ENCODE assay signal across 12 mouse cellular contexts in the genomic region with DNA sequence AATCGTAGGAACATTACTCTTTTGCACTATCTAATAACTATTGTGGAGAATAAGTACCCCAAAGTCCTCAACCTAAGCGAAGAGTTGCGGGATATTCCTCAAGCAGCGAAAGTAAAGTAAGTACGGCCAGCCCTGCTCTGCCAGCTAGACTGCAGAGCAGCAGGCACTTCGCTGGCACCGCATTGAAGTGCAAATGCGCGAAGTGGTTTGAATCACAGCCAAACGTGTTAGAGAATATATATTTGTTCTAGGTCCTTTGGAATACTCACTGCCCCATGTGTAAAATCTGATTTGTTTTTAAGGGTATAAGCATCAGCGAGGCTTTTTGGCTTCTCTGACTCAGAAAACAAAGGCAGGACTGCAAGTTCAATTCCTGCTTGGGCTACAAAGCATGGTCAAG.
DNase-seq lines count a peak whose midpoint lies in the region; ATAC-seq and TF ChIP-seq lines count a peak whose summit lies in the region.
"Had no signal": no experiment of that assay in that cellular context is flagged by ENCODE, and none has a peak within 500 bp of the region (broad histone marks: within the 10 kb centered on the region; RNA-seq: fewer than 3 reads in every experiment).

No protein-coding gene starts in this region.

- H3K36me3 ChIP-seq in forebrain, embryonic 13.5 days (ENCODE audit: poor library complexity, severe bottlenecking), result peaks cover 70% of the 10 kb centered on the region
- H3K36me3 ChIP-seq in forebrain, embryonic 11.5 days (ENCODE audit: control insufficient read depth, insufficient read depth, low read length), result no peaks in the 10 kb centered on the region; the same call in 1 of the 2 replicates
- peaks cover 41% of the 10 kb centered on the region for H3K36me3 ChIP-seq in heart, embryonic 16.5 days (ENCODE audit: control insufficient read depth, insufficient read depth)

- intact Hi-C loops in left cerebral cortex, adult 2 months (cut with DNase I), result loop anchor here (5.0 kb wide), 2 partner anchors 148 to 213 kb away; partner anchors contain the start of gene Daam1

- WGBS in forebrain, embryonic 13.5 days, result 61% methylated on average over 11 of the region's 11 CpGs
- WGBS in forebrain, embryonic 11.5 days, result 93% methylated on average over 11 of the region's 11 CpGs
- 63% methylated on average over 11 of the region's 11 CpGs for WGBS in heart, embryonic 16.5 days

- H3K4me3 ChIP-seq in forebrain, embryonic 13.5 days, result no peak overlapping the region
- no peak overlapping the region for H3K4me3 ChIP-seq in forebrain, embryonic 11.5 days (ENCODE audit: low read depth, low read length)
- H3K4me3 ChIP-seq in left cerebral cortex, adult 2 months, result no peak overlapping the region
- no peak overlapping the region for H3K4me3 ChIP-seq in heart, embryonic 16.5 days (ENCODE audit: low read length)
- H3K4me3 ChIP-seq: embryonic facial prominence, embryonic 12.5 days; liver, embryonic 15.5 days had no signal

- H3K9me3 ChIP-seq in forebrain, embryonic 13.5 days (replicated peaks), result no peaks in the 10 kb centered on the region
- no peaks in the 10 kb centered on the region for H3K9me3 ChIP-seq in forebrain, embryonic 11.5 days (ENCODE audit: control insufficient read depth, low read length)
- H3K9me3 ChIP-seq in heart, embryonic 16.5 days (replicated peaks; ENCODE audit: control insufficient read depth, low read length), result no peaks in the 10 kb centered on the region
- H3K9me3 ChIP-seq: embryonic facial prominence, embryonic 12.5 days; liver, embryonic 15.5 days had no signal

- H3K27me3 ChIP-seq in forebrain, embryonic 13.5 days, result no peaks in the 10 kb centered on the region
- H3K27me3 ChIP-seq in forebrain, embryonic 11.5 days (ENCODE audit: control insufficient read depth, insufficient read depth, low read length), result no peaks in the 10 kb centered on the region
- no peaks in the 10 kb centered on the region for H3K27me3 ChIP-seq in heart, embryonic 16.5 days (ENCODE audit: control insufficient read depth, insufficient read depth, low read length)
- H3K27me3 ChIP-seq: embryonic facial prominence, embryonic 12.5 days; liver, embryonic 15.5 days had no signal

- peaks cover 50% of the 10 kb centered on the region for H3K4me1 ChIP-seq in forebrain, embryonic 13.5 days
- 0 out of 2 replicates have a peak, but pooled peaks cover 2% of the 10 kb centered on the region for H3K4me1 ChIP-seq in forebrain, embryonic 11.5 days (replicated peaks; ENCODE audit: control insufficient read depth, insufficient read depth, low read length)
- peaks cover 76% of the 10 kb centered on the region for H3K4me1 ChIP-seq in heart, embryonic 16.5 days (ENCODE audit: control insufficient read depth, insufficient read depth, low read length)

- H3K4me2 ChIP-seq in forebrain, embryonic 13.5 days, result no peak overlapping the region
- H3K4me2 ChIP-seq in forebrain, embryonic 11.5 days (ENCODE audit: low read depth, low read length, severe bottlenecking), result no peak overlapping the region
- H3K4me2 ChIP-seq in heart, embryonic 16.5 days (ENCODE audit: low read depth, low read length), result no peak overlapping the region
- H3K4me2 ChIP-seq: embryonic facial prominence, embryonic 12.5 days; hindbrain, embryonic 14.5 days; liver, embryonic 15.5 days had no signal

- ATAC-seq in forebrain, embryonic 13.5 days, result peak; percentile 43; the same call in 1 of the 2 replicates
- ATAC-seq in forebrain, embryonic 11.5 days (replicated peaks; ENCODE audit: low FRiP score), result no peak
- no peak for ATAC-seq in heart, embryonic 16.5 days (replicated peaks; ENCODE audit: extremely low read depth, insufficient read depth, low FRiP score)
- no peak for ATAC-seq in megakaryocyte-erythroid progenitor cell, adult 5-6 weeks (replicated peaks; ENCODE audit: low FRiP score, low TSS enrichment, poor library complexity, severe bottlenecking)

- DNase-seq in forebrain, embryonic 11.5 days (ENCODE audit: low spot score), result no peak
- no peak for DNase-seq in left cerebral cortex, adult 2 months (ENCODE audit: extremely low spot score in 1 of 2, low spot score in 2 of 2)
- DNase-seq in left cerebral cortex, adult 9 months (ENCODE audit: low spot score in 2 of 2), result no peak
- DNase-seq in brain, adult 2 months (ENCODE audit: low read depth, low spot score), result peak; percentile 60
- no peak for DNase-seq in cerebellum, postnatal 4 days (ENCODE audit: low spot score in 2 of 2)
- DNase-seq: cerebellum, adult 8-10 months had no signal

- no peak for TF ChIP-seq CTCF in left cerebral cortex, adult 2 months (IDR thresholded peaks at IDR 0.05)

- peak overlapping the region; percentile 83 for H3K27ac ChIP-seq in forebrain, embryonic 13.5 days
- H3K27ac ChIP-seq in forebrain, embryonic 11.5 days (ENCODE audit: low read depth, low read length), result no peak overlapping the region
- peak overlapping the region; percentile 19; the same call in 1 of the 2 replicates for H3K27ac ChIP-seq in left cerebral cortex, adult 2 months
- peak overlapping the region; percentile 98 for H3K27ac ChIP-seq in heart, embryonic 16.5 days (ENCODE audit: low read length)
- H3K27ac ChIP-seq: embryonic facial prominence, embryonic 12.5 days; hindbrain, embryonic 14.5 days; liver, embryonic 15.5 days had no signal

- H3K9ac ChIP-seq in forebrain, embryonic 13.5 days, result no peak overlapping the region
- no peak overlapping the region for H3K9ac ChIP-seq in forebrain, embryonic 11.5 days (ENCODE audit: low read length)
- peak overlapping the region; percentile 62 for H3K9ac ChIP-seq in heart, embryonic 16.5 days (ENCODE audit: low read length)
- H3K9ac ChIP-seq: embryonic facial prominence, embryonic 12.5 days; hindbrain, embryonic 14.5 days; liver, embryonic 15.5 days had no signal
